Mouse (Mus musculus): ENCODE results near the gene Nap1l5.

Nap1l5 gene

GRCm38 (mm10) chr6:58906852-58907261, at the start of gene Nap1l5:
Gene Nap1l5, minus strand, starts transcription at chr6:58907076.
- peak; percentile 37 for DNase-seq (ENCODE audit: low spot score)

DNA sequence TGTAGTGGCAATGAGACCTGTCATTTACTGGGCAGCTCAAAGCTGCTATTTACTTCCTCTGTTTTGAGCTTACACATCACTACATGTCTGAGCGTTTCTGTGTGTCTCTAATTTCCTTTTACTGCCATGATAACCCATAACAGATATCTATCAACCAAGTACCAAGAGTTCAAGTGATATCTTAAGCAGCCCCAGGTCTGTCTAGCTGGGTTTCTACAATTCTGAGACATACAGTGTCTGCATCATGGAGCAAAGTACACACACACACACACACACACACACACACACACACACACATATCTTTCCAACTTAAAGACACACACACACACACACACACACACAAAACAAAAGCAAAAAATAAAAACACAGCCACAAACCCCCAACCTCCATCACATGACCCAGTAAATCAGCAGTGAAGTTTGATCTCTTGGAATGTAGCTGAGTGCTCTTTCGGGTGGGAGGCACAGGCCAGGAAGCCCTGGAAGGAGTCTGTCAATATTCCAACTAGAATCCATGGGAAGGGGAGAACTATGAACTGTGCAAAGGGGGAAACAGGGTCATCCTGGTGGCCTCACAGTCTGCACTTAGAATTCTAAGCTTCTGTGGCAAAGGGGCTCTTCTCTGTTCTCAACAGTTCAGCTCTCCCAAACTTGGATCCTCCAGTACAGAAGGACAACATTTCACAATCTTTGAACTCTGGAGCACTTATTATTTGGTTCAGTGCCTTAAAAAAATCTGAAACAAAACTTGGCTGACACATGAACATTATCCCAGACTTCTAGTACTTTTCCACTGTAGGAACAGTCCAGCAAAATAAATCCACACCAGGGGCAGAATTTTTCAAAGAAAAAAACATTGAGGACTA, 44.5 kb upstream of the Nap1l5 start:
- DNase-seq (ENCODE audit: low spot score): no peak

- no peak for DNase-seq (ENCODE audit: low spot score)
Measured at GRCm38 (mm10) chr6:58950410-58950809, 43.5 kb upstream of the Nap1l5 start.

- no peak for DNase-seq (ENCODE audit: low spot score)
Measured at GRCm38 (mm10) chr6:58946840-58947239, 40.0 kb upstream of the Nap1l5 start.

DNA sequence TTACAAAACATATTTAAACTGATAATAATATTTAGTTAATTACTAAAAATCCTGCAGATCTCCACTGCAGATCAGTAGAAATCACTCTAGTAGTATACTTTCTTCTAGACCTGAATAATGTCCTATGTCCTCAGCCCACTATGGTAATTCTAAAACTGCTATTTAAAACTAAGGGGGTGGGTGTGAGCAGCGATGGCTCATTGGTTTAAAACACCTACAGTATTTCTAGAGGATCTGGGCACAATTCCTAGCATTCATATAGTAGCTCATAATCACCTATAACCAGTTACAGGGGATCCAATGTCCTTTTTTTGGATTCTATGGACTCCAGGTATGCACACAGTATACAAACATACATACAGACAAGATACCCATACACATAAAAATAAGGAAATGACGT, 39.4 kb upstream of the Nap1l5 start:
- no peak for DNase-seq (ENCODE audit: low spot score)

GRCm38 (mm10) chr6:58943958-58944357, 37.1 kb upstream of the Nap1l5 start:
- DNase-seq (ENCODE audit: low spot score): no peak

GRCm38 (mm10) chr6:58942276-58942675, 35.4 kb upstream of the Nap1l5 start:
- DNase-seq (ENCODE audit: low spot score): no peak

DNA sequence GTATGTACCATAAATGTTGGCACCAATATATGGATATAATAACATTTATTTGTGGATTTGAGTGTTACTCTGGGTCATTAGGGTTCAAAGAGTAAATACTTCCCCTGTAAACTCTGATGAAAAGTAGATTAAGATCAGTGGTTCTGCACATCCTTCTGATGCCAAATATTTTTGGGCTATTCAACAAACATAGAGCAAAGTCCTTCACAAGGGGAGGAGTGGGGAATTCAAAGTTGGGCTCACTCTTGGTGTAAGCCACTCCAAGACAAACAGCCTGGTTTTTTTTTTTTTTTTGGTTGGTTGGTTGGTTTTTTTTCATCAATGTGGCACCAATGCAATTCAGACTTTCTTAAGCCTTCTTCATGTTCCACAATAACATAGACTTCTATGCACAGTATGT, 30.9 kb upstream of the Nap1l5 start:
- no peak for DNase-seq (ENCODE audit: low spot score)

DNA sequence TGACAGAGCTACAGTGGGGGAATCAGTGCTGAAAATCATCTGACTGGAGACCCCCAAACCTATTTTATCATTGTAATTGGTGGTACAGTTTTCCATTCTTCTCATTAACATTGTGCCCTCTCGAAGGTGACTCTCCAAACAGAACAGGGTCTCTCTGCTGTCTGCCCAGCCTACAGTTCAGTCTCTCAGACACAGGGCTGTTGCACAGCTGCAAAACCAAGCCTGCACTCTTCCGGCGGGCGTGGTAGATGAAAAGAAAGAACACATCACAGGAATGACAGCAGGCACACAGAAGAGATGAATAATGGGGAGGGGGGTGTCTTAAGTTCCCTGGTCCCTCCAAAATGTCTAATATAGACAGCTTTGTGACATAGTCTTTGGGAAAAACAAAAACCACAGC, 27.3 kb upstream of the Nap1l5 start:
- DNase-seq (ENCODE audit: low spot score): no peak

GRCm38 (mm10) chr6:58933189-58933913, 26.5 kb upstream of the Nap1l5 start:
- peak; percentile 75 for DNase-seq (ENCODE audit: low spot score)

GRCm38 (mm10) chr6:58932515-58933188, 25.8 kb upstream of the Nap1l5 start:
- no peak for DNase-seq (ENCODE audit: low spot score)

DNA sequence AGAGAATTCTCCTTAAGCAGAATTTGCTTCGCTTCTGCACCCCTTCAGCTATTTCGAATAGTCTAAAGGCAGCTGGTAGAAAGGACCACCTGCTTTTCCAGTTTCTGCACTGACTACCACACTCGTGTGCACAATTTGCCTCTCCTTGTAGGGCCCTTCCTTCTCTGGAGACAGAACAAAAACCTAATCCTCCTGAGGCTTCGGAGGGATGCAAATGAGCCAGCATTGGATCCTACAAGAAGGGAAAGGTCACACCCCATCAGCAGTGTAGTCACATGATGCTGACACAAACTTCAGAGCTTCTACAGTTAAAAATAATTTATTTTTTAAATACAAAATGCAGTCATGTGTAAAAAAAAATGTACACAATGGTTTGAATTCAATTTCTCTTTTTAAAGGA, 24.3 kb upstream of the Nap1l5 start:
- no peak for DNase-seq (ENCODE audit: low spot score)

GRCm38 (mm10) chr6:58929911-58930431, 23.1 kb upstream of the Nap1l5 start:
- no peak for DNase-seq (ENCODE audit: low spot score)

GRCm38 (mm10) chr6:58927881-58928280, 21.0 kb upstream of the Nap1l5 start:
- DNase-seq (ENCODE audit: low spot score): no peak

DNA sequence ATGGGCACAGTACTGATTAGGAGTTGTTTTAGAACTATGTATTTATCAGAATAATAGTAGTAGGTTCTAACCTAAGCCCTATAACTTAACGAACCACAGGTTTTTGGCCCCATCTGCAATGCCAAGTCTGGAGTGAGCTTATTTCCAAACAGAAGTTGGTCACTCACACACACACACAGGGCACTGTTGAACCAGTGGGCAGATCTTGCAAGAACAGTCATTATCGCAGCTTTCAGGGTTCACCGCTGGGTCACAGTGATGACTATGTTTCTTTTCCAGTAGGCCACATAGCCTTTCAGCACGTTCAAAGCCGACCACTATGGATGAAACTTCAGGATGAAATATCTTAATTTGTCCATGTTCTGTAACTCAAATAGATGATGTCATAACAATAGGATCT, 15.6 kb upstream of the Nap1l5 start:
- DNase-seq (ENCODE audit: low spot score): no peak

DNA sequence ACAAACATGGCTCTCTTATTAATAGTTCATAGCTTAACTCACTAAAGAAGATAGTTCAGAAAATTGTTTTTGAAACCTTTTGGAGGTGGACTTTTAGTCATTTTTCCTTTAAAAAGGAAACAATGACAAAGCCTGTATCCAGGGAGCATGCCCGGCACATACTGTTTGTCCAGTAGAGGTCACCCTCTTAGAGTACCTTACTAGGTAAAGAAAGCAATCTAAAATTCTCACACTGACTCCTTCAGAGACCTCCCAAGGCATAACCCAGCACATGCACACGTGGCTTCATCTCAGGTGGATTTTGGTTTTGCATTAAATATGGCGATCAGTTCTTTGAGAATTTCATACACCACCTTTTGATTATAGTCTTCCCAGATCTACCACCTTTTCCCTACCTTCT, 14.7 kb upstream of the Nap1l5 start:
- peak; percentile 24 for DNase-seq (ENCODE audit: low spot score)

- DNase-seq (ENCODE audit: low spot score): no peak
Measured at GRCm38 (mm10) chr6:58920735-58921134, 13.9 kb upstream of the Nap1l5 start.

GRCm38 (mm10) chr6:58916498-58916897, 9.6 kb upstream of the Nap1l5 start:
- DNase-seq (ENCODE audit: low spot score): no peak

GRCm38 (mm10) chr6:58913971-58914370, 7.1 kb upstream of the Nap1l5 start:
- DNase-seq (ENCODE audit: low spot score): no peak

DNA sequence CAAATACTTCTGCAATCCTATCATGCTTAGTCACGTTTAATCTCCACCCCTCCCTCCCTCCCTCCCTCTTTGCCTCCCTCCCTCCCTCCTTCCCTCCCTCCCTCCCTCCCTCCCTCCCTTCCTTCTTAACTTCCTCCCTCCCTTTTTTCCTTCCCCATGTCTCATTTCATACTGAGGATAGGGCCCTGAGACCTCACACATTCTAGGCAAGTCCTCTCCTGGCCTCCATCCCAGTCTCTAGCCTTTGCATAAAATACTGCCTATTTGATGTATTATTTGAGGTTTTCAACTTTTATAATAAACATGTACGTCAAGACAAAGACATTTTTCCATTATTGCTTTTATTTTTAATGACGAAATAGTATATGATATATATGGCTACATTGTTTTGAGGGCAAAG, 6.7 kb upstream of the Nap1l5 start:
- DNase-seq (ENCODE audit: low spot score): no peak

DNA sequence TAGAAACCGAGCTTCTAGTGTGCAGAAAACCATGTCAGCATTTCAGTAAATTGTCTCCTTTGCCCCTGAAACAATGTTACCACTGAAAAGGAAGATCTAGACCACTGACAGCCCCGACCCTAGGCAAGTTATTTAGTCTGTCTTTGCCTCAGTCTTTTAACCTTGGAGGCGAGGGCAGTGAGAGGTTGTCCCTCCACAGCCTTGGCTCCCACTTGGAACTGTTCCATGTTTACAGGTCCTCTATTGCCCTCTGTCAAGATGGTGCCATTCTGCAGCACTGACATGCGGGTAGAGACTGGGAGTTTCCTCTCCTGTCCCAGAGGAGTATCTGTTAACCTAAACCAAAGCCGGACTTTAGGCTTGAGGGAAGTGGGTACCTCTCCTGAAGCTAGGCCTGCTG, 6.0 kb upstream of the Nap1l5 start:
- DNase-seq (ENCODE audit: low spot score): no peak

- no peak for DNase-seq (ENCODE audit: low spot score)
Measured at GRCm38 (mm10) chr6:58907791-58908190, 915 bp upstream of the Nap1l5 start.

GRCm38 (mm10) chr6:58907336-58907735, 460 bp upstream of the Nap1l5 start:
- no peak for DNase-seq (ENCODE audit: low spot score)

Measured in embryo, embryonic 10 days (tissue).